Mouse (Mus musculus) C2C12 (cell line): ENCODE results near the gene Btn1a1.

Experiments
- CEBPB ChIP-seq: IDR thresholded peaks from one replicate; pipeline ENCODE4 v1.6.1; 2011; ENCODE audit warnings: low read depth, mild to moderate bottlenecking, control low read depth, moderate library complexity
- CTCF ChIP-seq: IDR thresholded peaks from one replicate; pipeline ENCODE4 v1.5.1; 2011; ENCODE audit not compliant: control insufficient read depth, insufficient read depth, insufficient read length
- FOSL1 ChIP-seq: IDR thresholded peaks from one replicate; pipeline ENCODE4 v1.8.0; 2011; ENCODE audit warnings: mild to moderate bottlenecking, low read length; ENCODE audit not compliant: poor library complexity, insufficient read depth, severe bottlenecking
- MAX ChIP-seq: IDR thresholded peaks from one replicate; pipeline ENCODE4 v1.6.1; 2011; ENCODE audit warnings: mild to moderate bottlenecking, control low read depth
- MYOG ChIP-seq: IDR thresholded peaks from one replicate; pipeline ENCODE4 v1.6.1; 2011; ENCODE audit not compliant: control insufficient read depth, insufficient read length; ENCODE audit errors: extremely low read depth
- USF1 ChIP-seq: IDR thresholded peaks from one replicate; pipeline ENCODE4 v1.6.1; 2011; ENCODE audit warnings: low read depth, mild to moderate bottlenecking, control low read depth, moderate library complexity

DNA sequence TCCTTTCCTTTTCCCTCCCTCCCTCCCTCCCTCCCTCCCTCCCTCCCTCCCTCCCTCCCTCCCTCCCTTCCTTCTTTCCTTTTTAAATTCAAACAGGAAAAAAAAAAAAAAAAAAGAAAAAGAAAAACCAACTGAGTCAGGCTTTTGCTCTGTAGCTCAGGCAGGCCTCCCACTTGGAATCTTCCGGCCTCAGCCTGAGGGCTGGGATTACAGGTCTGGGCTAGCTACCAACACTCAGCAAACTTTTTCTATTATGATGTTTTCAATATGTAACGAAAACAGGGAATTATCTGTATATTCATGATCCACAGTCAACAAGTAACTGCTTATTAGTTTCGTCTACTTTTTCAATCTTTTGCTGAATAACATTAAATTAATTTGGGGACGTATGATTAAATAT lies 37.2 kb upstream of the Btn1a1 start:
- TF ChIP-seq CTCF = no peak
- TF ChIP-seq FOSL1 = no peak
- no peak for TF ChIP-seq USF1
- no peak for TF ChIP-seq MYOG
- TF ChIP-seq MAX = no peak
- no peak for TF ChIP-seq CEBPB
